Mouse (Mus musculus): ENCODE data around the gene Ece1. TPM values are rescaled to one million over a fixed set of nuclear protein-coding genes. Genes with fewer than 3 reads are reported as not detected.
A peak's percentile ranks its signal among the peaks of the same experiment; 100 is the strongest.

Ece1 gene
- total and polyA plus RNA-seq, 2 experiments from 2014 or later, result 23.0 to 40.0 TPM

- Histone ChIP-seq H3K27me3 (ENCODE audit: insufficient read depth, low read length) (no peaks in the 10 kb centered on the region), H3K36me3 (ENCODE audit: insufficient read depth, low read length) (no peaks in the 10 kb centered on the region), H3K4me2 (ENCODE audit: low read depth, low read length) (no peak overlapping the region), H3K4me1 (ENCODE audit: insufficient read depth, low read length) (0 out of 2 replicates have a peak, but pooled peaks cover 4% of the 10 kb centered on the region), H3K27ac (no peak overlapping the region), H3K4me3 (ENCODE audit: low read length) (no peak overlapping the region), H3K9ac (replicated peaks; ENCODE audit: low read length) (no peak overlapping the region), H3K9me3 (ENCODE audit: low read length) (no peaks in the 10 kb centered on the region)
- ATAC-seq (no peak), DNase-seq (ENCODE audit: low spot score) (no peak)
- WGBS, result 31% methylated on average over 4 of the region's 4 CpGs
- TF ChIP-seq CTCF (IDR thresholded peaks at IDR 0.05; ENCODE audit: low read depth), result no peak
Observed at GRCm38 (mm10) chr4:137925176-137925575, 63.1 kb downstream of the Ece1 start.

GRCm38 (mm10) chr4:137926161-137926560 is 64.1 kb downstream of the Ece1 start:
- H3K4me1 ChIP-seq (ENCODE audit: insufficient read depth, low read length), result 0 out of 2 replicates have a peak, but pooled peaks cover 8% of the 10 kb centered on the region
- no peak overlapping the region for H3K4me3 ChIP-seq (ENCODE audit: low read length)
- H3K36me3 ChIP-seq (ENCODE audit: insufficient read depth, low read length), result no peaks in the 10 kb centered on the region
- no peaks in the 10 kb centered on the region for H3K9me3 ChIP-seq (ENCODE audit: low read length)
- WGBS, result 57% methylated on average over 14 of the region's 14 CpGs
- peak; percentile 32 for DNase-seq (ENCODE audit: low spot score)
- no peak overlapping the region for H3K27ac ChIP-seq
- no peaks in the 10 kb centered on the region for H3K27me3 ChIP-seq (ENCODE audit: insufficient read depth, low read length)
- H3K9ac ChIP-seq (replicated peaks; ENCODE audit: low read length), result no peak overlapping the region
- ATAC-seq, result 0 out of 2 replicates have a peak, but pooled peaks have one; percentile 35
- TF ChIP-seq CTCF (IDR thresholded peaks at IDR 0.05; ENCODE audit: low read depth), result no peak
- no peak overlapping the region for H3K4me2 ChIP-seq (ENCODE audit: low read depth, low read length)

GRCm38 (mm10) chr4:137927136-137927535 is 65.1 kb downstream of the Ece1 start:
- Histone ChIP-seq H3K9me3 (ENCODE audit: low read length) (no peaks in the 10 kb centered on the region), H3K36me3 (ENCODE audit: insufficient read depth, low read length) (no peaks in the 10 kb centered on the region), H3K27me3 (ENCODE audit: insufficient read depth, low read length) (no peaks in the 10 kb centered on the region), H3K4me3 (ENCODE audit: low read length) (no peak overlapping the region), H3K4me2 (ENCODE audit: low read depth, low read length) (no peak overlapping the region), H3K9ac (replicated peaks; ENCODE audit: low read length) (no peak overlapping the region), H3K4me1 (ENCODE audit: insufficient read depth, low read length) (peaks cover 8% of the 10 kb centered on the region; the same call in 1 of the 2 replicates), H3K27ac (no peak overlapping the region)
- TF ChIP-seq CTCF (IDR thresholded peaks at IDR 0.05; ENCODE audit: low read depth), result no peak
- DNase-seq (ENCODE audit: low spot score) (no peak), ATAC-seq (no peak)
- WGBS, result 64% methylated on average over 7 of the region's 7 CpGs

- no peaks in the 10 kb centered on the region for H3K27me3 ChIP-seq (ENCODE audit: insufficient read depth, low read length)
- no peak for DNase-seq (ENCODE audit: low spot score)
- no peak overlapping the region for H3K9ac ChIP-seq (replicated peaks; ENCODE audit: low read length)
- H3K4me1 ChIP-seq (ENCODE audit: insufficient read depth, low read length), result peaks cover 12% of the 10 kb centered on the region
- no peaks in the 10 kb centered on the region for H3K9me3 ChIP-seq (ENCODE audit: low read length)
- no peak for TF ChIP-seq CTCF (IDR thresholded peaks at IDR 0.05; ENCODE audit: low read depth)
- 75% methylated on average over 12 of the region's 12 CpGs for WGBS
- ATAC-seq, result no peak
- no peaks in the 10 kb centered on the region for H3K36me3 ChIP-seq (ENCODE audit: insufficient read depth, low read length)
- H3K4me3 ChIP-seq (ENCODE audit: low read length), result no peak overlapping the region
- H3K4me2 ChIP-seq (ENCODE audit: low read depth, low read length), result no peak overlapping the region
- no peak overlapping the region for H3K27ac ChIP-seq
Observed at GRCm38 (mm10) chr4:137927741-137928535, 65.9 kb downstream of the Ece1 start.

GRCm38 (mm10) chr4:137928813-137929212 is 66.8 kb downstream of the Ece1 start:
- Histone ChIP-seq H3K9me3 (ENCODE audit: low read length) (no peaks in the 10 kb centered on the region), H3K4me3 (ENCODE audit: low read length) (no peak overlapping the region), H3K4me1 (ENCODE audit: insufficient read depth, low read length) (peaks cover 12% of the 10 kb centered on the region), H3K4me2 (ENCODE audit: low read depth, low read length) (no peak overlapping the region), H3K9ac (replicated peaks; ENCODE audit: low read length) (no peak overlapping the region), H3K27me3 (ENCODE audit: insufficient read depth, low read length) (no peaks in the 10 kb centered on the region), H3K27ac (no peak overlapping the region), H3K36me3 (ENCODE audit: insufficient read depth, low read length) (no peaks in the 10 kb centered on the region)
- 96% methylated on average over 1 of the region's 1 CpGs for WGBS
- no peak for TF ChIP-seq CTCF (IDR thresholded peaks at IDR 0.05; ENCODE audit: low read depth)
- DNase-seq (ENCODE audit: low spot score) (no peak), ATAC-seq (no peak)

GRCm38 (mm10) chr4:137929341-137930016 is 67.4 kb downstream of the Ece1 start:
- no peaks in the 10 kb centered on the region for H3K9me3 ChIP-seq (ENCODE audit: low read length)
- no peak overlapping the region for H3K4me3 ChIP-seq (ENCODE audit: low read length)
- no peak overlapping the region for H3K9ac ChIP-seq (replicated peaks; ENCODE audit: low read length)
- ATAC-seq (no peak), DNase-seq (ENCODE audit: low spot score) (no peak)
- peaks cover 12% of the 10 kb centered on the region for H3K4me1 ChIP-seq (ENCODE audit: insufficient read depth, low read length)
- 73% methylated on average over 15 of the region's 15 CpGs for WGBS
- no peaks in the 10 kb centered on the region for H3K27me3 ChIP-seq (ENCODE audit: insufficient read depth, low read length)
- no peak for TF ChIP-seq CTCF (IDR thresholded peaks at IDR 0.05; ENCODE audit: low read depth)
- no peaks in the 10 kb centered on the region for H3K36me3 ChIP-seq (ENCODE audit: insufficient read depth, low read length)
- no peak overlapping the region for H3K4me2 ChIP-seq (ENCODE audit: low read depth, low read length)
- H3K27ac ChIP-seq, result no peak overlapping the region
